Mouse (Mus musculus) lung, embryonic 15.5 days (tissue): ENCODE measurements around the gene Atg13. TPM values are rescaled to one million over a fixed set of nuclear protein-coding genes. Genes with fewer than 3 reads are reported as not detected.
A peak's percentile ranks its signal among the peaks of the same experiment; 100 is the strongest.

Experiments used
- ATAC-seq: fragments of 200-750 bp; cut with Nextera tagmentation; 2 replicates; pipeline ENCODE4 v1.8.0; 2017; ENCODE audit warnings: moderate number of reproducible peaks, borderline replicate concordance; ENCODE audit not compliant: low FRiP score, low TSS enrichment; ENCODE audit errors: extremely low read depth
- H3K27ac ChIP-seq: fragments of 300-500 bp; sonication (generic); 2 replicates; pipeline ENCODE4 v1.5.1; 2015; ENCODE audit warnings: moderate library complexity, mild to moderate bottlenecking, inconsistent platforms
- H3K27me3 ChIP-seq: fragments of 300-500 bp; sonication (generic); 2 replicates; pipeline ENCODE4 v1.6.1; 2015; ENCODE audit warnings: inconsistent platforms
- H3K36me3 ChIP-seq: fragments of 300-500 bp; sonication (generic); 2 replicates; pipeline ENCODE4 v1.6.1; 2015; ENCODE audit warnings: inconsistent platforms
- H3K4me1 ChIP-seq: fragments of 300-500 bp; sonication (generic); 2 replicates; pipeline ENCODE4 v1.6.1; 2015; ENCODE audit warnings: inconsistent platforms
- H3K4me2 ChIP-seq: fragments of 300-500 bp; sonication (generic); 2 replicates; pipeline ENCODE4 v1.6.1; 2015; ENCODE audit warnings: inconsistent platforms, mild to moderate bottlenecking, moderate library complexity
- H3K4me3 ChIP-seq: fragments of 300-500 bp; sonication (generic); 2 replicates; pipeline ENCODE4 v1.5.1; 2015; ENCODE audit warnings: mild to moderate bottlenecking, inconsistent platforms
- H3K9ac ChIP-seq: fragments of 300-500 bp; sonication (generic); 2 replicates; pipeline ENCODE4 v1.6.1; 2015; ENCODE audit warnings: inconsistent platforms
- H3K9me3 ChIP-seq: fragments of 300-500 bp; sonication (generic); 2 replicates; pipeline ENCODE4 v1.6.1; 2016; ENCODE audit warnings: inconsistent platforms
- WGBS: fragments of 180-500 bp; shearing (Covaris S2); methylation state at CpG from one replicate; pipeline ENCODE4 v1.1.7; 2015; 5-methylcytosine and 5-hydroxymethylcytosine counted together
- polyA plus RNA-seq: library from polyadenylated mRNA; unstranded; fragments of >200 nt; fragmentation: Nextera tagmentation; extraction: Ambion mirVana; gene quantifications from 2 replicates; pipeline ENCODE4 v1.2.1, GENCODE M21; 2015

Gene Atg13
- polyA plus RNA-seq, 1 experiment from 2014 or later, result 22.8 TPM

DNA sequence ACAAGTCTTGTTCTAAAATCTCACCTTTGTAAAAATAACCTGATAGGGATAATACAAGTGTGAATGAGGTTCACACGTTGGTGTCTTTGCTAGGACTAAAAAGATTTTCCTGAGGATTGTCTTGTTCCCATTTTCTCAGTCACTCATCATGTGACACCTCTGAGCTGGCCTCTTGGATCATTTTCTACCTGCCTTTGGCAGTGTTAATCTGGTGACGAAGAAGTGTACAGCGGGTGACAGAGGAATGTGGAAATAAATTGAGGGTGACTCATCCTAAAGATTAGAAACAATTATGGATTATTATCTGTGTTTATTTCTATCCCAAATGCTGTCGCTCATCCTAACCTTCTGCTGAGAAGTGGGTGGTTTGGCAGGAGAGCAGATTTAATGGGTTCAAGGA, 13.0 kb upstream of the Atg13 start:
- WGBS, result 46% methylated on average over 4 of the region's 4 CpGs
- no peaks in the 10 kb centered on the region for H3K27me3 ChIP-seq
- H3K9ac ChIP-seq, result no peak overlapping the region
- H3K9me3 ChIP-seq, result no peaks in the 10 kb centered on the region
- no peaks in the 10 kb centered on the region; the same call in 1 of the 2 replicates for H3K36me3 ChIP-seq
- H3K27ac ChIP-seq, result no peak overlapping the region
- no peak overlapping the region for H3K4me3 ChIP-seq
- no peak for ATAC-seq
- H3K4me1 ChIP-seq, result no peaks in the 10 kb centered on the region
- no peak overlapping the region for H3K4me2 ChIP-seq

DNA sequence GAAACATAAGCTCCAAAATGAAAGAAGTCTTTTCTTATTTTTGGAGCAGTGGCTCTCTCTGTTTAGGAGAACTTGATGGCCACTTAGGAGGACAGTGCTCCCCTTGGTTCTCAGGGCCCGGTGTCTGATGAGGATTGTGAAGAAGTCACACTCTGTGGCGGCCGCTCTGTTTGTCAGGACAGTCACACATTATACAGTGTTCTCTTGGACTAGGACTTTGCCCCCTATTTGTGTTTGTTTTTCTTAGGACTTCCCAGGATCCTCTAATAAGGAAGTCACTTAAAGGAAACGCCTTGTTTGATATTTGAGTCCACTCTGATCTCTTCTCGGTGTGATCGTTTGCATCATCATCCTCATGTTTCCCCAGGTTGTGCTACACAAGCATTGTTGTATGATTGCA, 7.9 kb upstream of the Atg13 start:
- Histone ChIP-seq H3K9ac (no peak overlapping the region), H3K36me3 (no peaks in the 10 kb centered on the region; the same call in 1 of the 2 replicates), H3K4me2 (no peak overlapping the region), H3K9me3 (no peaks in the 10 kb centered on the region), H3K4me1 (no peaks in the 10 kb centered on the region), H3K4me3 (no peak overlapping the region), H3K27me3 (no peaks in the 10 kb centered on the region), H3K27ac (no peak overlapping the region)
- ATAC-seq, result no peak
- WGBS, result 66% methylated on average over 6 of the region's 6 CpGs

DNA sequence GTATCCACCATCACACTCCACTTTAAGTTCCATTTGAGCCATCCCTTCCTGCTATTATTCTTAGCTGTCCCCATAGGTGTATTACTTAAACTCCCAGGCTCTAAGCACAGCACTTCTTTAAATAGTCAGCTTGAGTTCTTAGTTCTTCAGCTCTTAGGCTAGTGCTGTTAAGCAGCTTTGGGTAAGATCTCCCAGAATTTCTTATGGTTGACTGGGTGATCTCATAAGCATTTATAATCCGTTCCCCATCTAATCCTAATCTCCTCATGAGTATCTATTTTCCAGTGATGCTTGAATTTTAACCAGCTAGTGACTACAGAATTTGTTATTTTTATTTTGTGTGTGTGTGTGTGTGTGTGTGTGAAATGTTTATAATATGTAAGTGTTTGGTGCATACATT, 4.5 kb upstream of the Atg13 start:
- ATAC-seq, result no peak
- H3K9me3 ChIP-seq, result no peaks in the 10 kb centered on the region
- no peak overlapping the region for H3K9ac ChIP-seq
- H3K4me1 ChIP-seq, result peaks cover 8% of the 10 kb centered on the region; the same call in 1 of the 2 replicates
- no peak overlapping the region for H3K4me2 ChIP-seq
- WGBS, result 83% methylated on average over 1 of the region's 1 CpGs
- H3K27me3 ChIP-seq, result no peaks in the 10 kb centered on the region
- H3K4me3 ChIP-seq, result no peak overlapping the region
- no peak overlapping the region for H3K27ac ChIP-seq
- H3K36me3 ChIP-seq, result no peaks in the 10 kb centered on the region; the same call in 1 of the 2 replicates

DNA sequence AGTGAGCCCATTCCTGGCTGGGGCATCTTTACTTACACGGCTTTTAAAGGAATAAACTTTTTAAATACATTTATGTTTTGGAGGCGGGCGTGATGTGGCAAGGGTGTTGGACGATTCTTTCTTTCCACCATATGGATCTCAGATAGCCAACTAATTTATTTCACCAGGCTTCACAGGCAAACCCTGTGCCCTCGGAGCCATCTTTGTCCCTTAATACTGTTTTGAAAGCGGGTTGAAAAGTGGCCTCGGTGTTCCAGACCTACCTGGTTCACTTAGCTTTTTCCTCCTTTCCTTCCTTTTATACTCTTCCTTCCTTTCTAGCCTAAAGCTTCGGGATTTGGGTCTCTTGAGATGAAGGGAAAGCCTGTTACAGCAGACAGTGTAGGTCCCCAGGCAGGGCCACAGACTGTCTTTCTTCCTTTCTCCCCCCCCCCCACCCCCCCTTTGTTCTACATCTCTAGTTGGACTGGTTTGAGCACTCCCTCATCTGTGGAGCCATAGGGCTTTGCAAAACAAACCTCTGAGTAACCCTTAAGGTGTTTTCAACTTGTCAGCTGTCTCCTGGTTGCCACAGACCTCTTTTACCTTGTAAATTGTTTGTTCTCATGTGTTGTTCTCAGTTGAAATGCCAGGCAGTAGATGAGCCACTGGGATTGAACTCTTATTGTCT, 1.0 kb upstream of the Atg13 start:
- Histone ChIP-seq H3K4me1 (peaks cover 18% of the 10 kb centered on the region), H3K27me3 (no peaks in the 10 kb centered on the region), H3K9ac (peak overlapping the region; percentile 81), H3K27ac (peak overlapping the region; percentile 75), H3K4me2 (peak overlapping the region; percentile 80), H3K4me3 (peak overlapping the region; percentile 97), H3K36me3 (no peaks in the 10 kb centered on the region), H3K9me3 (no peaks in the 10 kb centered on the region)
- no peak for ATAC-seq
- WGBS, result 3% methylated on average over 8 of the region's 8 CpGs

DNA sequence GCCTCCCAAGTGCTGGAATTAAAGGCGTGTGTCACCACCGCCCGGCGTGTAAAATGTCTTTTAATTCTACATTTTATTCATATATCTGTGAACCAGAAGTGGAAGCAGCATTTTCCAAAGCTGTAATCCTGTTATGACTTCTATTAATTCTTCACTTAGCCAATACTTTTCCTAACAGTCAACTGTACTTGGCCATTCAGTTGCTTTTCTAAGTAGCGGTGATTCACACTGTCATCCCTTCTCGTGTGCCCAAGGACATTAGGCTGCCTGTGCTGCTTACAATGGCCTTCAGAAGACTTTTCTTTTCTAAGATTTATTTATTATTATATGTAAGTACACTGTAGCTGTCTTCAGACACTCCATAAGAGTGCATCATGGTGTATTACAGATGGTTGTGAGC, 2.0 kb downstream of the Atg13 start:
- no peak overlapping the region for H3K9ac ChIP-seq
- H3K36me3 ChIP-seq, result no peaks in the 10 kb centered on the region
- H3K4me2 ChIP-seq, result no peak overlapping the region
- H3K27me3 ChIP-seq, result no peaks in the 10 kb centered on the region
- 90% methylated on average over 6 of the region's 6 CpGs for WGBS
- H3K4me1 ChIP-seq, result peaks cover 18% of the 10 kb centered on the region
- no peak overlapping the region for H3K4me3 ChIP-seq
- no peak overlapping the region for H3K27ac ChIP-seq
- ATAC-seq, result no peak
- H3K9me3 ChIP-seq, result no peaks in the 10 kb centered on the region

DNA sequence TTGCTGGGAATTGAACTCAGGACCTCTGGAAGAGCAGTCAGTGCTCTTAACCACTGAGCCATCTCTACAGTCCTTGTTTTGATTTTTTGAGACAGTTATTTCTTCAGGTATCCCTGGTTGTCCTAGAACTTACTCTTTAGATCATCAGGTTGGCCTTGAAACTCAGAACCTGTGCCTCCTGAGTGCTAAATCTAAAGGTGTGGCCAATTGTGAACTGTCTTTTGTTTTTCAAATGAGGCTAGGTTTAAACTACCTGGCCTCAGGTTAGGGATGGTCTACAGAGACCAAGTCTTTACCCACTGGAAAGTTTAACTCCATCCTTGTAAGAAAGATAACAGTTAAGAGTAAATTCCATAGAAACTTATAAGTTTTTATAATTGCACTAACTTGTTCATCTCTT, 3.9 kb downstream of the Atg13 start:
- Histone ChIP-seq H3K36me3 (no peaks in the 10 kb centered on the region), H3K27me3 (no peaks in the 10 kb centered on the region), H3K27ac (no peak overlapping the region), H3K9me3 (no peaks in the 10 kb centered on the region), H3K4me3 (no peak overlapping the region), H3K4me1 (peaks cover 15% of the 10 kb centered on the region), H3K9ac (no peak overlapping the region), H3K4me2 (no peak overlapping the region)
- no peak for ATAC-seq

DNA sequence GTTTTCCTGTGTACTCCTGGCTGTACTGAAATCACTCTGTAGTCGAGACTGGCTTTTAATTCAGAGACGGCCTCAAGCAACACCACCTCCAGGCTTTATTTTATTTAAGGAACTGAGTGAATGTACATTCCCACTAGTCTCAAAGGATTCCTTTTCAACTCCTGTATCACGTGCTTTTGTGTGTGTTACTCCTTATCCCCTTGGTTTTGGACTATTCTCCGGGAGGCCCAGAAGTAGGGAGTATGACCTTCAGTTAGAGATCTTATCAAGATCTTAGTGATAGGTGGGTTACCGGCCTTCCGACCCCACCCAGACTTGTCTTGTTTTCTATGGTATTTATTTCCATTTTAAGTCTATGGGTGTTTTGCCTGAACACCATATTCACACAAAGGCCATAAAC, 4.6 kb downstream of the Atg13 start:
- ATAC-seq, result no peak
- Histone ChIP-seq H3K9ac (no peak overlapping the region), H3K4me1 (peaks cover 12% of the 10 kb centered on the region), H3K4me3 (no peak overlapping the region), H3K9me3 (no peaks in the 10 kb centered on the region), H3K36me3 (no peaks in the 10 kb centered on the region), H3K27ac (no peak overlapping the region), H3K27me3 (no peaks in the 10 kb centered on the region), H3K4me2 (no peak overlapping the region)
- 78% methylated on average over 6 of the region's 6 CpGs for WGBS

DNA sequence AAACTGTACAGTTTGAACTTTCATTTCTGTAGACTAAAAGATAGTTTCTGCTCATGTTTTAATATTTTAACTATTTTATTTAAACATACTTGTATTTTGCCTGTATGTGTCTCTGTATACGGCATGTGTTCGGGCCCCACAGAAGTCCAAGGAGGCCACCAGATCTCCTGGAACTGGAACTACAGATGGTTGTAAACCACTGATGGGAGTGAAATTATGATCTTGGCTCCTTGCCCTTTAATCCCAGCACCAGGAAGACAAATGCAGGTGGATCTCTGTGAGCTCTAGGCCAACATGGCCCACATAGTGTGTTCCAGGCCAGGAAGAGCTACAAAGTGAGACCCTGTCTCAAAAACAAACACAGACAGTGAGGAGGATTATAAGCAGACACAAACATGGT, 9.0 kb downstream of the Atg13 start:
- no peaks in the 10 kb centered on the region for H3K36me3 ChIP-seq
- no peak for ATAC-seq
- 99% methylated on average over 2 of the region's 2 CpGs for WGBS

DNA sequence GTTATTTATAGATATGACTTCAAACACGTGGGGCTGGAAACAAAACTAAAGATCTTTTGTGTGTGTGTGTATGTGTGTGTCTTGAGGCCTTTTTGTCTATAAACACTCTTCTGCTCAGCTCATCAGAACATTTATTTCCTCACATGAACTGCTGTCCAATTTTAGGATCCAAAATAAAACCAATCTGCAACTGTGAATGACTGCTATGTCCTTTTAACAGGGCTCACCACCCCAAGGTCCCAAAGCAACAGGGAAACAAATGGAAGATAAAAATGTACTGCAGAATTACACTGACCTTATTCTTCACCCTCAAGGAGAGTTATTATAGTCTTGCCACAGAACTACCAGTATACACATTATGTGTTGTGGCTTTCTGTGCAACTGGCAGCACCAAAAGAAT, 11.2 kb downstream of the Atg13 start:
- H3K4me3 ChIP-seq, result no peak overlapping the region
- H3K27me3 ChIP-seq, result no peaks in the 10 kb centered on the region
- H3K4me2 ChIP-seq, result no peak overlapping the region
- WGBS, result 56% methylated on average over 1 of the region's 1 CpGs
- ATAC-seq, result no peak
- H3K4me1 ChIP-seq, result no peaks in the 10 kb centered on the region
- no peak overlapping the region for H3K9ac ChIP-seq
- no peaks in the 10 kb centered on the region for H3K36me3 ChIP-seq
- no peaks in the 10 kb centered on the region for H3K9me3 ChIP-seq
- H3K27ac ChIP-seq, result no peak overlapping the region

More for the DNA sequence above, 9.0 kb downstream of the Atg13 start:
- no peak overlapping the region for H3K27ac ChIP-seq
- H3K27me3 ChIP-seq, result no peaks in the 10 kb centered on the region
- no peak overlapping the region for H3K4me2 ChIP-seq
- no peak overlapping the region for H3K4me3 ChIP-seq
- H3K9ac ChIP-seq, result no peak overlapping the region
- no peaks in the 10 kb centered on the region for H3K4me1 ChIP-seq
- no peaks in the 10 kb centered on the region for H3K9me3 ChIP-seq

DNA sequence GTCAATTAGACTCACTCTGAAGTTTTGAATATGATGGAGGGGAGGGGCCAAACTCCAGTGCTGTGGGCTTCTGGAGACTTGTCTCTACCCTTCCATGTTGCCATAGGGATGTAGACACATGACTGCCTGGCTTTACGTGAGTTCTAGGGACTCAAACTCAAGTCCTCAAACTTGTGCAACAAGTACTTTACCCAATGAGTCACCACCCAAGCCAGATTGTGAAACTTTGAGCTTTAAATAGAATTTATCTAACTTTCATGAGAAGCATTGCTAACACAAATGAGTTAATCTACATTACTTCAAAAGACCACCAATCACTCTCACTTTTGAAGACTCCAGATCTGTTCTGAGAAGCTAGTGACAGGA, 14.2 kb downstream of the Atg13 start:
- no peaks in the 10 kb centered on the region for H3K36me3 ChIP-seq

DNA sequence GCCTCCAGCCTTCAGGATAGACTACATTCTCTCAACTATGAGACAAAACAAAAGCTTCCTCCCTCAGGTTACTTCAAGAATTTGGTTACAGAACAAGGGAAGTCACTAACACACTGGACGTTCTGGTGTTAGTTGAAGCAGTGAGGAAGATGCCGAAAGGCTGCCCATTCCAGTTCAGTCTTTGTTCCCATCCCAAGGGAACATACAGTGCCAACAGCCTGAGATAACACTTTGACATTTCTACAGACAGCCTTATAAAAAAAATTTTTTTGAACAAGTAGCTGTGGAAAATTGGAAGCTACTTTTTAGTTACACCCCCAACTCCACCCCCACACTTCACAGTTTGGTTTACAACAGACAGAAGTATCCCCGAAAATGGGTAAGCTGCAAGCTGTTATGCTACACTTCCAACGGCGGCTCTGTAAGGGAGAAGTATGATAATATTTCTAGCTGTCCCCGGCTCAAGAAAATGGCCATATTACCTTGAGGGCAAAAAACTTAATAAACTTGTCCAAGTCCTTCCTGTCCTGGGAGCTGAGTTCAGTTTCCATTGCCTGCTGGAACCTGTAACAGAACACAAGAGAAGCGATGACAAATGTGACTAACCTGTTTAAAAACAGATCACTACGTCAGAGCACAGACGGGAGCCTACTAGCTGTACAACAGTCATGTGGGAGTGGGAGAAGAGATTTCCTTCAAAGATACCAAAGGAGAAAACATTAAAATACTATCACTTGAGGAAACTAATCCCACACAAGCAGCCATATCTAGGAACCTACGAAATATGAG, 14.7 kb downstream of the Atg13 start:
- no peak for ATAC-seq
- no peak overlapping the region for H3K27ac ChIP-seq
- H3K36me3 ChIP-seq, result no peaks in the 10 kb centered on the region

More for the DNA sequence above, 14.2 kb downstream of the Atg13 start:
- Histone ChIP-seq H3K4me2 (no peak overlapping the region), H3K9me3 (no peaks in the 10 kb centered on the region), H3K9ac (no peak overlapping the region), H3K27me3 (no peaks in the 10 kb centered on the region), H3K27ac (no peak overlapping the region), H3K4me3 (no peak overlapping the region), H3K4me1 (no peaks in the 10 kb centered on the region)
- ATAC-seq, result no peak
- WGBS, result 57% methylated on average over 1 of the region's 1 CpGs

DNA sequence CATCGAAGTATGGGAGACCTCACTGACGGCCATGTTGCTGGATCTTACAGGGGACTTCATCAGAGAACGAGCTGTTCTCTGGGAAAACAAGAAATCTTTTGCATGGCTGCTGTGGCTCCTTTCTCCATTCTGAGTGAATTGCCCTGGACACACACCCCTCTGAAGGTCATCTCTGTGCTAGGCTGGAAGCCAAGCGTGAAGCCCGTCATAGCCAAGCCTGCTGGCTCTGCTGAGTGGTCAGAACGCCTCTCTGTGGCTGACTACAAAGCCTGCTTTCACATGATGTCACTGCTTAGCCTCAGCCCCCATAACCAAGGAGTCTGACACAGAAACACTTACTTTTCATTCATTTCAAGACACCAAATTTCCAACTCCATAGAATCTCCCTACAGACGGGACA, 20.9 kb downstream of the Atg13 start:
- no peak overlapping the region for H3K4me2 ChIP-seq
- no peaks in the 10 kb centered on the region for H3K9me3 ChIP-seq
- H3K4me3 ChIP-seq, result no peak overlapping the region
- 82% methylated on average over 7 of the region's 7 CpGs for WGBS
- no peak for ATAC-seq
- no peak overlapping the region for H3K27ac ChIP-seq
- no peak overlapping the region for H3K9ac ChIP-seq
- no peaks in the 10 kb centered on the region for H3K27me3 ChIP-seq
- no peaks in the 10 kb centered on the region for H3K4me1 ChIP-seq
- peaks cover 14% of the 10 kb centered on the region; the same call in 1 of the 2 replicates for H3K36me3 ChIP-seq

More for the DNA sequence above, 14.7 kb downstream of the Atg13 start:
- Histone ChIP-seq H3K4me2 (no peak overlapping the region), H3K9ac (no peak overlapping the region), H3K4me1 (no peaks in the 10 kb centered on the region), H3K9me3 (no peaks in the 10 kb centered on the region), H3K4me3 (no peak overlapping the region), H3K27me3 (no peaks in the 10 kb centered on the region)
- WGBS, result 81% methylated on average over 10 of the region's 10 CpGs
